Mouse (Mus musculus) midbrain, postnatal 0 days (tissue): ENCODE data around the gene Lmtk3. TPM values are rescaled to one million over a fixed set of nuclear protein-coding genes. Genes with fewer than 3 reads are reported as not detected.

Source experiments
- ATAC-seq: fragments of 200-750 bp; cut with Nextera tagmentation; 2 replicates; pipeline ENCODE4 v1.8.0; 2017; ENCODE audit warnings: moderate number of reproducible peaks, mild to moderate bottlenecking, moderate TSS enrichment, moderate library complexity; ENCODE audit not compliant: low FRiP score
- DNase-seq: peaks from one replicate; pipeline ENCODE4 v3.0.0-alpha.2; 2015; ENCODE audit warnings: low spot score
- H3K27ac ChIP-seq: fragments of 300-500 bp; sonication (generic); 2 replicates; pipeline ENCODE4 v1.5.1; 2014; ENCODE audit warnings: low read depth, mild to moderate bottlenecking, low read length, mixed read lengths
- H3K27me3 ChIP-seq: fragments of 300-500 bp; sonication (generic); 2 replicates; pipeline ENCODE4 v1.6.1; 2014; ENCODE audit warnings: low read length, control low read depth, mixed read lengths; ENCODE audit not compliant: insufficient read depth
- H3K36me3 ChIP-seq: fragments of 300-500 bp; sonication (generic); 2 replicates; pipeline ENCODE4 v1.6.1; 2014; ENCODE audit warnings: low read length, control low read depth, mixed read lengths; ENCODE audit not compliant: insufficient read depth
- H3K4me1 ChIP-seq: fragments of 300-500 bp; sonication (generic); 2 replicates; pipeline ENCODE4 v1.6.1; 2014; ENCODE audit warnings: mild to moderate bottlenecking, control low read depth, antibody characterized with exemption, low read length, mixed read lengths; ENCODE audit not compliant: insufficient read depth
- H3K4me2 ChIP-seq: fragments of 300-500 bp; sonication (generic); 2 replicates; pipeline ENCODE4 v1.6.1; 2014; ENCODE audit warnings: low read depth, mild to moderate bottlenecking, low read length, mixed read lengths; ENCODE audit not compliant: poor library complexity, severe bottlenecking
- H3K4me3 ChIP-seq: fragments of 300-500 bp; sonication (generic); 2 replicates; pipeline ENCODE4 v1.5.1; 2014; ENCODE audit warnings: low read depth, mild to moderate bottlenecking, low read length, moderate library complexity
- H3K9ac ChIP-seq: fragments of 300-500 bp; sonication (generic); replicated peaks from 2 replicates; pipeline ENCODE4 v1.6.1; 2014; ENCODE audit warnings: mild to moderate bottlenecking, low read length, moderate library complexity, mixed read lengths; ENCODE audit not compliant: poor library complexity, severe bottlenecking
- H3K9me3 ChIP-seq: fragments of 300-500 bp; sonication (generic); 2 replicates; pipeline ENCODE4 v1.6.1; 2016; ENCODE audit warnings: low read length, control low read depth
- CTCF ChIP-seq: IDR thresholded peaks from 2 replicates; pipeline ENCODE4 v1.5.1; 2016; ENCODE audit warnings: antibody characterized with exemption, mild to moderate bottlenecking
- WGBS: fragments of 180-500 bp; shearing (Covaris S2); extraction: QIAGEN DNeasy Blood & Tissue Kit; methylation state at CpG from one replicate; pipeline ENCODE4 v1.1.7; 2014; 5-methylcytosine and 5-hydroxymethylcytosine counted together
- polyA plus RNA-seq: library from polyadenylated mRNA; unstranded; fragments of >200 nt; fragmentation: Nextera tagmentation; extraction: Ambion mirVana; gene quantifications from 2 replicates; pipeline ENCODE4 v1.2.1, GENCODE M21; 2015
- total RNA-seq: library from RNA; depleted of rRNA; stranded (reverse); fragments of >200 nt; gene quantifications from 2 replicates; pipeline ENCODE4 v1.2.3, GENCODE M21; 2014

Lmtk3 gene
- total and polyA plus RNA-seq, 2 experiments from 2014 or later, result 19.1 to 170 TPM

DNA sequence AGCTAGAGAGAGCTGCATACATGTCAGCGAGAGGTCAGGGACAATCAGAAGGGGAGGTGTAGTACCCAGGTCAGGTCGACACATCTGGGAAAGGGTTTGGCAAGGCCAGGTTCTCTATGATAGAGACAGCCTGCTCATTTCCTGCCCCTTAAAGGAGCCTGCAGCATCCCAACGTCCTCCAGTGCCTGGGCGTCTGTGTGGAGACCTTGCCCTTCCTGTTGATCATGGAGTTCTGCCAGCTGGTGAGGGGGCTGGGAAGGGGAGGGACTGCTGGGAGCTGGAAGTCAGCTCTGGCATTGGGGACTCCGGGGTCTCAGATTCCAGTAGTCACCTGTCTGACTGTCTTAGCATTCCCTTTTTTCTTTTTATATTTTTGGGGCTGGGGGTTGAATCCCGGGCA, 7.2 kb downstream of the Lmtk3 start:
- Histone ChIP-seq H3K9ac (0 out of 2 replicates have a peak overlapping the region, but pooled peaks have one; percentile 24), H3K36me3 (peaks cover 73% of the 10 kb centered on the region), H3K27ac (no peak overlapping the region), H3K4me1 (peaks cover 3% of the 10 kb centered on the region; the same call in 1 of the 2 replicates), H3K9me3 (no peaks in the 10 kb centered on the region), H3K4me3 (no peak overlapping the region), H3K4me2 (no peak overlapping the region), H3K27me3 (no peaks in the 10 kb centered on the region)
- DNase-seq, result no peak
- no peak for TF ChIP-seq CTCF
- 80% methylated on average over 6 of the region's 6 CpGs for WGBS
- ATAC-seq, result no peak

DNA sequence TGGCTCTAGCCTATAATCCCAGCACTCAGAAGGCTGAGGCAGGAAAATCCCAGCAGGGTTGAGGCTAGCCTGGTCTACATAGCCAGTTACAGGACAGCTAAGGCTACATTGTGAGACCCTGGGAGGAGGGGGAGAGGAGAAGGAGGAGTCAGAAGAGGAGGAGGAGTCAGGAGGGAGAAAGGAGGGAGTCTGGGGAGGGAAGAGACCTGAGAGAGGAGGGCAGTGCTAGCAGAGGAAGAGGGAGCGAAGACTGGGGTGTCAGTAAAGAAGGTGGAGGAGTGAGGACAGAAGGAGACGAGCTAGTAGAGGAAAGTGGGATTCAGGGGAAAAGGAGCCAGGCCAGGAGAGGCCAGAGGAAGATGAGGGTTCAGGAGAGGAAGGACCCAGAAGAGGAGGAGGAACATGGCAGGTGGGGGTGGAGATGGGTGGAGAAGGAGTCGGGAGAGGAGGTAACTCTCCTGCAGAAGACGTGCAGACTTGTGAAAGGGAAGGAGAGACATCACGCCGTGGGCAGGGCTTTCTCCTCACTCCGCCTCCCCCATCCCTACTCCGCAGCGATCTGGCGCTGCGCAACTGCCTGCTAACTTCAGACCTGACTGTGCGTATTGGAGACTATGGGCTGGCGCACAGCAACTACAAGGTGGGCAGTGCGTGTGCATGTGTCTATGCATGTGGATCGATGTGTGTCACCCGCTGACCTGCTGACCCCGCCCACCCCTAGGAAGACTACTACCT, 8.4 kb downstream of the Lmtk3 start:
- ATAC-seq, result no peak
- no peak for DNase-seq
- Histone ChIP-seq H3K27ac (no peak overlapping the region), H3K9me3 (no peaks in the 10 kb centered on the region), H3K9ac (no peak overlapping the region), H3K4me2 (no peak overlapping the region), H3K4me3 (no peak overlapping the region), H3K36me3 (peaks cover 75% of the 10 kb centered on the region), H3K4me1 (no peaks in the 10 kb centered on the region), H3K27me3 (no peaks in the 10 kb centered on the region)
- 77% methylated on average over 17 of the region's 17 CpGs for WGBS
- no peak for TF ChIP-seq CTCF

DNA sequence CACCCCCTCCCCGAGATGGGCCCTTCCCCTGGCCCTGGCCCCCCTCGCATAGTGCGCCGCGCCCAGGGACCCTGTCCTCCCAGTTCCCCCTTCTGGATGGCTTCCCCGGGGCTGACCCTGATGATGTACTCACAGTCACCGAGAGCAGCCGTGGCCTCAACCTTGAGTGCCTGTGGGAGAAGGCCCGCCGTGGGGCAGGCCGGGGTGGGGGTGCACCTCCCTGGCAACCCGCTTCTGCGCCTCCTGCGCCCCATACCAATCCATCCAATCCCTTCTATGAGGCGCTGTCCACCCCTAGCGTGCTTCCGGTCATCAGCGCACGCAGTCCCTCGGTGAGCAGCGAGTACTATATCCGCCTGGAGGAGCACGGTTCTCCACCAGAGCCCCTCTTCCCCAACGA, 9.7 kb downstream of the Lmtk3 start:
- Histone ChIP-seq H3K27me3 (no peaks in the 10 kb centered on the region), H3K36me3 (peaks cover 67% of the 10 kb centered on the region), H3K9me3 (no peaks in the 10 kb centered on the region), H3K27ac (no peak overlapping the region), H3K9ac (no peak overlapping the region), H3K4me3 (no peak overlapping the region), H3K4me1 (no peaks in the 10 kb centered on the region), H3K4me2 (no peak overlapping the region)
- WGBS, result 87% methylated on average over 24 of the region's 24 CpGs
- TF ChIP-seq CTCF, result no peak
- ATAC-seq (no peak), DNase-seq (no peak)

DNA sequence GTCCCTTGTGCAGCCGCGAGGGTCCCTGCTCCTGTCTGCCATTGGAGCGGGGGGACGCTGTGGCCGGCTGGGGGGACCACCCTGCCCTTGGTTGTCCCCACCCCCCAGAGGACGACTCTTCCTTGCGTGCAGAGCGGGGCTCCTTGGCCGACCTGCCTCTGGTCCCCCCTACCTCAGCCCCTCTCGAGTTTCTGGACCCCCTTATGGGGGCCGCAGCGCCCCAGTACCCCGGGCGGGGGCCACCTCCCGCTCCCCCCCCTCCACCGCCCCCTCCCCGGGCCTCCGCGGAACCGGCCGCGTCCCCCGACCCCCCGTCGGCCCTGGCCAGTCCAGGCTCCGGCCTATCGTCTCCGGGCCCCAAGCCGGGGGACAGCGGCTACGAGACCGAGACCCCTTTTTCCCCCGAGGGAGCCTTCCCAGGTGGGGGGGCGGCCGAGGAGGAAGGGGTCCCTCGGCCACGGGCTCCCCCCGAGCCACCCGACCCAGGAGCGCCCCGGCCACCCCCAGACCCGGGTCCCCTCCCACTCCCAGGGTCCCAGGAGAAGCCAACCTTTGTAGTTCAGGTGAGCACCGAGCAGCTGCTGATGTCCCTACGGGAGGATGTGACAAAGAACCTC, 10.5 kb downstream of the Lmtk3 start:
- Histone ChIP-seq H3K4me3 (no peak overlapping the region), H3K9me3 (no peaks in the 10 kb centered on the region), H3K4me1 (no peaks in the 10 kb centered on the region), H3K27ac (no peak overlapping the region), H3K27me3 (no peaks in the 10 kb centered on the region), H3K4me2 (no peak overlapping the region), H3K9ac (no peak overlapping the region), H3K36me3 (peaks cover 64% of the 10 kb centered on the region)
- 92% methylated on average over 42 of the region's 44 CpGs for WGBS
- no peak for DNase-seq
- no peak for TF ChIP-seq CTCF
- ATAC-seq, result no peak

DNA sequence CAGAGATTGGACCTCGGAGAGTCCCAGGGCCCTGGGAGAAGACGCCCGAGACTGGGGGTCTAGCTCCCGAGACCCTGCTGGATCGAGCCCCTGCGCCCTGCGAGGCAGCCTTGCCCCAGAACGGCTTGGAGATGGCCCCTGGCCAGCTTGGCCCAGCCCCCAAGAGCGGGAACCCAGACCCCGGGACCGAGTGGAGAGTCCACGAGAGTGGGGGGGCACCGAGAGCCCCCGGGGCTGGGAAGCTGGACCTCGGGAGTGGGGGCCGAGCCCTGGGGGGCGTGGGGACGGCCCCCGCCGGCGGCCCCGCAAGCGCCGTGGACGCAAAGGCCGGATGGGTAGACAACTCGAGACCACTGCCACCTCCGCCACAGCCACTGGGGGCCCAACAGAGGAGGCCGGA, 11.4 kb downstream of the Lmtk3 start:
- ATAC-seq, result no peak
- no peak overlapping the region for H3K27ac ChIP-seq
- H3K4me3 ChIP-seq, result no peak overlapping the region
- 94% methylated on average over 29 of the region's 29 CpGs for WGBS
- no peak overlapping the region for H3K4me2 ChIP-seq
- H3K4me1 ChIP-seq, result no peaks in the 10 kb centered on the region
- H3K9ac ChIP-seq, result no peak overlapping the region
- H3K9me3 ChIP-seq, result no peaks in the 10 kb centered on the region
- no peaks in the 10 kb centered on the region for H3K27me3 ChIP-seq
- TF ChIP-seq CTCF, result no peak
- no peak for DNase-seq
- H3K36me3 ChIP-seq, result peaks cover 55% of the 10 kb centered on the region

DNA sequence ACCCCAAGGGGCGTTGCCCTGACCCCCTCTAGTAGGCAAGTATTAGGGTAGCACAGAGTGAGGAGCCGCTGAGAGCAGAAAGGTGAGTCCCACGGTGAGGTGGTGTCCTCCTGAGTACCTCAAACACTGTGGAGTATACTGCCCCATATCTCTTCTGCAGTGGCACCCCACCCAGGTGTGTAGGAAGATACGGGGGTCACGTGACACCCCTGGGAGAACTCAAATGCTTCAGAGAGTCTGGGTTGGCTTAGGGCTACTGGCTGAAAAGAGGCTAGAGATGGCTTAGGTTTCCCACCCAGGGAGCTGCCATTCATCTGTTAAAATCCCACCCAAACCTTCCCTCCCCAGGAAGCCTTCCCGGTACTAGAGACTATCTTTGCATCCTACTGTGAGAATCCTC, 13.4 kb downstream of the Lmtk3 start:
- Histone ChIP-seq H3K27ac (0 out of 2 replicates have a peak overlapping the region, but pooled peaks have one; percentile 2), H3K9me3 (no peaks in the 10 kb centered on the region), H3K4me1 (no peaks in the 10 kb centered on the region), H3K4me3 (no peak overlapping the region), H3K27me3 (no peaks in the 10 kb centered on the region), H3K36me3 (peaks cover 55% of the 10 kb centered on the region), H3K4me2 (peak overlapping the region; percentile 38; the same call in 1 of the 2 replicates), H3K9ac (peak overlapping the region; percentile 30; the same call in 1 of the 2 replicates)
- 37% methylated on average over 6 of the region's 6 CpGs for WGBS
- no peak for TF ChIP-seq CTCF
- DNase-seq (no peak), ATAC-seq (no peak)
